Mouse (Mus musculus): ENCODE measurements around the gene Lrch1. TPM values are rescaled to one million over a fixed set of nuclear protein-coding genes. Genes with fewer than 3 reads are reported as not detected.

Gene Lrch1
- total and polyA plus RNA-seq, 3 experiments = 2.8 to 6.1 TPM; not detected in 1

DNA sequence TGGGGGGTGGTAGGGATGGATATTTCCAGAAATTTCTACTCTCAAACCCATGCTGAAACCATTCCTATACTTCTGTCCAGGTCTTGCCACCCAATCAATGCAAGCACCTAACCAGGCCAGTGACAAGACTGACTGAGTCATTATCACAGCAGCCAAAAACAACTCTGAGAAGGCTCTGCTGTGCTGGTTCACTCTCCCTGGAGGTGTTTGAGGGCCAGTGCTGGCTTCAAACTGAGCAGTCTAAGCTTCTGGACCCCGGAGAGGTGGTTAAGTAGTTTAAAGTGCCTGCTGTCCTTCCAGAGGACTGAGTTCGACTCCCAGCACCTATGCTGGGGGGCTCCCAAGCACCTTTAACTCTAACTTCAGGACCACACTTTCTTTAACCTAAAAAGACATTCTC, 107.3 kb downstream of the Lrch1 start:
- Histone ChIP-seq H3K27me3 (ENCODE audit: control insufficient read depth in 1 of 2, insufficient read depth in 2 of 2, low read length in 2 of 2) (no peaks in the 10 kb centered on the region), H3K4me1 (ENCODE audit: control insufficient read depth in 1 of 2, insufficient read depth in 2 of 2, low read length in 2 of 2) (peaks cover 4 to 7% of the 10 kb centered on the region in 2 experiments), H3K9me3 (replicated peaks; ENCODE audit: insufficient read depth, low read length) (no peaks in the 10 kb centered on the region), H3K4me3 (ENCODE audit: control insufficient read depth in 1 of 2, insufficient read depth in 1 of 2, low read depth in 2 of 2, low read length in 2 of 2) (no peak overlapping the region), H3K9ac (ENCODE audit: control insufficient read depth, low read depth, low read length, poor library complexity, severe bottlenecking) (no peak overlapping the region), H3K79me2 (ENCODE audit: control insufficient read depth, insufficient read depth, low read length, poor library complexity) (no peaks in the 10 kb centered on the region), H3K27ac (ENCODE audit: control insufficient read depth, low read depth, low read length) (no peak overlapping the region), H3K36me3 (ENCODE audit: control insufficient read depth in 1 of 2, insufficient read depth in 2 of 2, low read length in 2 of 2) (peaks cover 0 to 13% of the 10 kb centered on the region in 2 experiments; a peak in 2 of 4 replicates)
- no peak for DNase-seq (ENCODE audit: low read depth, low spot score)
- TF ChIP-seq POLR2AphosphoS2 (IDR thresholded peaks at IDR 0.05; ENCODE audit: low read length) = no peak
- no peak for TF ChIP-seq POLR2AphosphoS5 (IDR thresholded peaks at IDR 0.05; ENCODE audit: borderline replicate concordance, low read depth, low read length)
- TF ChIP-seq E2F4 (IDR thresholded peaks at IDR 0.05; ENCODE audit: borderline replicate concordance, low read depth, low read length) = no peak
- no peak for TF ChIP-seq NELFE (IDR thresholded peaks at IDR 0.05; ENCODE audit: low read depth, low read length)
- no peak for TF ChIP-seq GABPA (IDR thresholded peaks at IDR 0.05; ENCODE audit: low read depth, low read length)
- TF ChIP-seq POLR2A (IDR thresholded peaks at IDR 0.05; ENCODE audit: control insufficient read depth in 1 of 2, insufficient read depth in 1 of 2, low read depth in 1 of 2, low read length in 2 of 2, poor library complexity in 1 of 2) = no peak
- no peak for TF ChIP-seq TBP (IDR thresholded peaks at IDR 0.05; ENCODE audit: low read depth, low read length)
- no peak for TF ChIP-seq RAD21 (IDR thresholded peaks at IDR 0.05; ENCODE audit: low read depth, low read length)
- TF ChIP-seq ZNF384 (IDR thresholded peaks at IDR 0.05; ENCODE audit: low read depth, low read length) = no peak
- no peak for TF ChIP-seq SMC3 (IDR thresholded peaks at IDR 0.05; ENCODE audit: low read depth, low read length)
- no peak for TF ChIP-seq MYB (IDR thresholded peaks at IDR 0.05; ENCODE audit: low read depth, low read length)
- TF ChIP-seq MAZ (IDR thresholded peaks at IDR 0.05; ENCODE audit: low read depth, low read length) = no peak
- no peak for TF ChIP-seq BHLHE40 (IDR thresholded peaks at IDR 0.05; ENCODE audit: borderline replicate concordance, low read depth, low read length)
- TF ChIP-seq MAFK (IDR thresholded peaks at IDR 0.05; ENCODE audit: borderline replicate concordance, low read depth, low read length) = no peak
- TF ChIP-seq CHD1 (IDR thresholded peaks at IDR 0.05; ENCODE audit: low read depth, low read length) = no peak
- no peak for TF ChIP-seq KAT2A (conservative IDR thresholded peaks at IDR 0.05; ENCODE audit: low read depth, low read length)
- TF ChIP-seq CHD2 (IDR thresholded peaks at IDR 0.05; ENCODE audit: low read length) = no peak

DNA sequence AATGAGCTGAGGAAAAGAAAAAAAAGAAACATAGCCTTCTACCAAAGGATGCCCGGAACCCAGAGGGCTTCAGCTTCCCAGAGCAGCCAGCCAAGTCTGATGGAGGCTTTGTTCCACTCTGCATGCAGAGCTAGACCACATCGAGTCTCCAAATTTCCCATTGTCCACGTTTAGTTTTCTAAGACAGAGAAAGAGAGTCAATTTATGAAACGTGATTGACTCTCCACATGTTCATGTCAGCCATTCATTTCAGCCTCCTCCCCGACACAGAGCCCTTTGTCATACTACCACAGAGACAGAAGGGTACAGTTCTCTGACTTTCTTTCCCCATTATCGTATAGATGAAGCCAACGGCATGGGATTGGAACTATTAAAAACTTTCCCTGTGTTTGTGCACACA, 108.9 kb downstream of the Lrch1 start:
- TF ChIP-seq ETS1 (IDR thresholded peaks at IDR 0.05; ENCODE audit: low read depth, low read length) (no peak), E2F4 (IDR thresholded peaks at IDR 0.05; ENCODE audit: borderline replicate concordance, low read depth, low read length) (no peak), USF2 (IDR thresholded peaks at IDR 0.05; ENCODE audit: borderline replicate concordance in 1 of 2, insufficient read depth in 1 of 2, low read depth in 1 of 2, low read length in 2 of 2) (no peak), SMC3 (IDR thresholded peaks at IDR 0.05; ENCODE audit: low read depth, low read length) (no peak), CHD2 (IDR thresholded peaks at IDR 0.05; ENCODE audit: low read length) (no peak), ZNF384 (IDR thresholded peaks at IDR 0.05; ENCODE audit: low read depth, low read length) (no peak), TAL1 (IDR thresholded peaks at IDR 0.05; ENCODE audit: low read length) (no peak), ZKSCAN1 (IDR thresholded peaks at IDR 0.05; ENCODE audit: low read depth, low read length) (no peak), HCFC1 (IDR thresholded peaks at IDR 0.05; ENCODE audit: low read depth, low read length) (no peak), CHD1 (IDR thresholded peaks at IDR 0.05; ENCODE audit: low read depth, low read length) (no peak), CTCF (IDR thresholded peaks at IDR 0.05 in 2 of 3, conservative IDR thresholded peaks at IDR 0.05 in 1 of 3; ENCODE audit: control insufficient read depth in 1 of 3, insufficient read depth in 1 of 3, low read depth in 2 of 3, low read length in 3 of 3, poor library complexity in 1 of 3, severe bottlenecking in 1 of 3) (no peak), JUND (IDR thresholded peaks at IDR 0.05; ENCODE audit: low read depth, low read length) (no peak), USF1 (IDR thresholded peaks at IDR 0.05; ENCODE audit: low read depth, low read length) (no peak), MAZ (IDR thresholded peaks at IDR 0.05; ENCODE audit: low read depth, low read length) (no peak), MYC (IDR thresholded peaks at IDR 0.05; ENCODE audit: low read depth, low read length) (no peak), KAT2A (conservative IDR thresholded peaks at IDR 0.05; ENCODE audit: low read depth, low read length) (no peak), TBP (IDR thresholded peaks at IDR 0.05; ENCODE audit: low read depth, low read length) (no peak)
- Histone ChIP-seq H3K9ac (ENCODE audit: control insufficient read depth, low read depth, low read length, poor library complexity, severe bottlenecking) (no peak overlapping the region), H3K36me3 (ENCODE audit: control insufficient read depth in 1 of 2, insufficient read depth in 2 of 2, low read length in 2 of 2) (peaks cover 0 to 9% of the 10 kb centered on the region in 2 experiments; a peak in 2 of 4 replicates), H3K9me3 (replicated peaks; ENCODE audit: insufficient read depth, low read length) (no peaks in the 10 kb centered on the region), H3K4me1 (ENCODE audit: control insufficient read depth in 1 of 2, insufficient read depth in 2 of 2, low read length in 2 of 2) (peaks cover 3 to 4% of the 10 kb centered on the region in 2 experiments; a peak in 3 of 4 replicates), H3K27me3 (ENCODE audit: control insufficient read depth in 1 of 2, insufficient read depth in 2 of 2, low read length in 2 of 2) (no peaks in the 10 kb centered on the region), H3K79me2 (ENCODE audit: control insufficient read depth, insufficient read depth, low read length, poor library complexity) (no peaks in the 10 kb centered on the region), H3K27ac (ENCODE audit: control insufficient read depth, low read depth, low read length) (no peak overlapping the region), H3K4me3 (ENCODE audit: control insufficient read depth in 1 of 2, insufficient read depth in 1 of 2, low read depth in 2 of 2, low read length in 2 of 2) (no peak overlapping the region)
- DNase-seq (ENCODE audit: low read depth, low spot score) = no peak
